Mouse (Mus musculus): Measurements from ENCODE around the gene Iyd. TPM values are rescaled to one million over a fixed set of nuclear protein-coding genes. Genes with fewer than 3 reads are reported as not detected.

The Iyd gene
- polyA plus RNA-seq, 1 experiment from 2014 or later: 24.6 TPM

- WGBS (ENCODE audit: insufficient replicate concordance): 55% methylated on average over 8 of the region's 8 CpGs
- Histone ChIP-seq H3K4me1 (ENCODE audit: control insufficient read depth, low read depth, low read length) (no peaks in the 10 kb centered on the region), H3K9ac (ENCODE audit: low read depth, low read length) (no peak overlapping the region), H3K27me3 (ENCODE audit: control insufficient read depth, insufficient read depth, low read depth, low read length) (no peaks in the 10 kb centered on the region), H3K36me3 (ENCODE audit: control insufficient read depth, insufficient read depth) (no peaks in the 10 kb centered on the region), H3K9me3 (replicated peaks; ENCODE audit: control insufficient read depth, low read length) (no peaks in the 10 kb centered on the region), H3K4me3 (ENCODE audit: low read depth, low read length) (no peak overlapping the region), H3K27ac (ENCODE audit: low read length) (no peak overlapping the region), H3K4me2 (ENCODE audit: low read depth, low read length) (no peak overlapping the region)
- ATAC-seq (ENCODE audit: low read depth): no peak
Observed at GRCm38 (mm10) chr10:3512620-3513305, 27.3 kb upstream of the Iyd start.

DNA sequence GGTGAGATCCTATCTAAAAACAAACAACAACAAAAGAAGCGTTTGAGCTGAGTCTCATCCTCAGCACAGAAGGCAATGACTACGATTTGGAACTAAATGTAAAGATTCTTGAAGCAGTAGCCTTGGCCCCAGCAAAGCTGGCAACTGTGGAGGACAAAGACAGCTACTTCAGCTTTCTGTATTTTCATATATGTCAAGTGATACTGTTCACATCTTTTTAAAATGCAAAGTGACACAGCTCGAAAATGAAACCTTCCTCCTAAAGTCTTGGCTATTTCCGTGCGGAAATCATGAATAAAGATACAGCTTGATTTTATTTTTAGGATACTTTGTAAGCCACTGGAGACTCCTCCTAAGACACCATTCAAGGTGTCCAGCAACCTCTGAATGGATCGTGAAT lies 26.1 kb upstream of the Iyd start:
- Histone ChIP-seq H3K36me3 (ENCODE audit: control insufficient read depth, insufficient read depth) (no peaks in the 10 kb centered on the region), H3K27ac (ENCODE audit: low read length) (no peak overlapping the region), H3K4me2 (ENCODE audit: low read depth, low read length) (no peak overlapping the region), H3K4me3 (ENCODE audit: low read depth, low read length) (no peak overlapping the region), H3K9me3 (replicated peaks; ENCODE audit: control insufficient read depth, low read length) (no peaks in the 10 kb centered on the region), H3K27me3 (ENCODE audit: control insufficient read depth, insufficient read depth, low read depth, low read length) (no peaks in the 10 kb centered on the region), H3K4me1 (ENCODE audit: control insufficient read depth, low read depth, low read length) (no peaks in the 10 kb centered on the region), H3K9ac (ENCODE audit: low read depth, low read length) (no peak overlapping the region)
- no peak for ATAC-seq (ENCODE audit: low read depth)
- 54% methylated on average over 6 of the region's 6 CpGs for WGBS (ENCODE audit: insufficient replicate concordance)

GRCm38 (mm10) chr10:3514634-3515033 lies 25.4 kb upstream of the Iyd start:
- no peak overlapping the region for H3K27ac ChIP-seq (ENCODE audit: low read length)
- no peak for ATAC-seq (ENCODE audit: low read depth)
- H3K4me3 ChIP-seq (ENCODE audit: low read depth, low read length): no peak overlapping the region
- no peaks in the 10 kb centered on the region for H3K27me3 ChIP-seq (ENCODE audit: control insufficient read depth, insufficient read depth, low read depth, low read length)
- no peak overlapping the region for H3K9ac ChIP-seq (ENCODE audit: low read depth, low read length)
- H3K4me1 ChIP-seq (ENCODE audit: control insufficient read depth, low read depth, low read length): no peaks in the 10 kb centered on the region
- H3K4me2 ChIP-seq (ENCODE audit: low read depth, low read length): no peak overlapping the region
- 58% methylated on average over 1 of the region's 1 CpGs for WGBS (ENCODE audit: insufficient replicate concordance)
- no peaks in the 10 kb centered on the region for H3K9me3 ChIP-seq (replicated peaks; ENCODE audit: control insufficient read depth, low read length)
- no peaks in the 10 kb centered on the region for H3K36me3 ChIP-seq (ENCODE audit: control insufficient read depth, insufficient read depth)

- ATAC-seq (ENCODE audit: low read depth): no peak
- Histone ChIP-seq H3K9ac (ENCODE audit: low read depth, low read length) (no peak overlapping the region), H3K4me3 (ENCODE audit: low read depth, low read length) (no peak overlapping the region)
Observed at GRCm38 (mm10) chr10:3516442-3516841, 23.6 kb upstream of the Iyd start.

GRCm38 (mm10) chr10:3523044-3523793 lies 16.8 kb upstream of the Iyd start:
- Histone ChIP-seq H3K4me2 (ENCODE audit: low read depth, low read length) (no peak overlapping the region), H3K9me3 (replicated peaks; ENCODE audit: control insufficient read depth, low read length) (no peaks in the 10 kb centered on the region), H3K36me3 (ENCODE audit: control insufficient read depth, insufficient read depth) (no peaks in the 10 kb centered on the region), H3K27me3 (ENCODE audit: control insufficient read depth, insufficient read depth, low read depth, low read length) (no peaks in the 10 kb centered on the region), H3K4me1 (ENCODE audit: control insufficient read depth, low read depth, low read length) (no peaks in the 10 kb centered on the region), H3K27ac (ENCODE audit: low read length) (no peak overlapping the region), H3K4me3 (ENCODE audit: low read depth, low read length) (no peak overlapping the region), H3K9ac (ENCODE audit: low read depth, low read length) (no peak overlapping the region)
- 50% methylated on average over 6 of the region's 6 CpGs for WGBS (ENCODE audit: insufficient replicate concordance)
- 0 out of 2 replicates have a peak, but pooled peaks have one; percentile 11 for ATAC-seq (ENCODE audit: low read depth)

More at GRCm38 (mm10) chr10:3516442-3516841, 23.6 kb upstream of the Iyd start:
- H3K36me3 ChIP-seq (ENCODE audit: control insufficient read depth, insufficient read depth): no peaks in the 10 kb centered on the region
- H3K27ac ChIP-seq (ENCODE audit: low read length): no peak overlapping the region
- no peaks in the 10 kb centered on the region for H3K9me3 ChIP-seq (replicated peaks; ENCODE audit: control insufficient read depth, low read length)
- no peaks in the 10 kb centered on the region for H3K27me3 ChIP-seq (ENCODE audit: control insufficient read depth, insufficient read depth, low read depth, low read length)
- no peak overlapping the region for H3K4me2 ChIP-seq (ENCODE audit: low read depth, low read length)
- 28% methylated on average over 6 of the region's 6 CpGs for WGBS (ENCODE audit: insufficient replicate concordance)
- H3K4me1 ChIP-seq (ENCODE audit: control insufficient read depth, low read depth, low read length): no peaks in the 10 kb centered on the region

DNA sequence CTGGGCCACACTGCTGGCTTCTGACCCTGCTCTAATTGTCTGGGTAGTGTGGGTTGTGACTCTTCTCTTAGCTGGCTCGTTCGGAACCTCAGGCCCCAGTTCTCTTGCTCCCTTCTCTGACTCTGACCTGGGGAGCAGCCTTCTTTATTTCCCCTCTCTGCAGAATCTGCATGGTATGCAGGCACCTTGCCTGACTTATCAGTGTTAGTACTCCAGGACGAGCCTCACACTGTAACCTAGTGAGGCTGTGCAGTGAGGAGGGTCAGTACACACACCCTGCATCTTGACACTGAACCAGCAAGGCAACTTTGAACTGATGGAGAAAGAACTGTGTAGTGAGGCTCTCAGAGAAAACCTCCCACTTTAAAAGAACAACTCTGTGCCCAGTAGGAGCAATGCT lies 15.5 kb upstream of the Iyd start:
- H3K4me3 ChIP-seq (ENCODE audit: low read depth, low read length): no peak overlapping the region
- no peak overlapping the region for H3K9ac ChIP-seq (ENCODE audit: low read depth, low read length)
- no peak for ATAC-seq (ENCODE audit: low read depth)
- no peak overlapping the region for H3K27ac ChIP-seq (ENCODE audit: low read length)
- no peak overlapping the region for H3K4me2 ChIP-seq (ENCODE audit: low read depth, low read length)
- no peaks in the 10 kb centered on the region for H3K4me1 ChIP-seq (ENCODE audit: control insufficient read depth, low read depth, low read length)
- WGBS (ENCODE audit: insufficient replicate concordance): 46% methylated on average over 3 of the region's 3 CpGs
- H3K36me3 ChIP-seq (ENCODE audit: control insufficient read depth, insufficient read depth): no peaks in the 10 kb centered on the region
- no peaks in the 10 kb centered on the region for H3K9me3 ChIP-seq (replicated peaks; ENCODE audit: control insufficient read depth, low read length)
- no peaks in the 10 kb centered on the region for H3K27me3 ChIP-seq (ENCODE audit: control insufficient read depth, insufficient read depth, low read depth, low read length)

DNA sequence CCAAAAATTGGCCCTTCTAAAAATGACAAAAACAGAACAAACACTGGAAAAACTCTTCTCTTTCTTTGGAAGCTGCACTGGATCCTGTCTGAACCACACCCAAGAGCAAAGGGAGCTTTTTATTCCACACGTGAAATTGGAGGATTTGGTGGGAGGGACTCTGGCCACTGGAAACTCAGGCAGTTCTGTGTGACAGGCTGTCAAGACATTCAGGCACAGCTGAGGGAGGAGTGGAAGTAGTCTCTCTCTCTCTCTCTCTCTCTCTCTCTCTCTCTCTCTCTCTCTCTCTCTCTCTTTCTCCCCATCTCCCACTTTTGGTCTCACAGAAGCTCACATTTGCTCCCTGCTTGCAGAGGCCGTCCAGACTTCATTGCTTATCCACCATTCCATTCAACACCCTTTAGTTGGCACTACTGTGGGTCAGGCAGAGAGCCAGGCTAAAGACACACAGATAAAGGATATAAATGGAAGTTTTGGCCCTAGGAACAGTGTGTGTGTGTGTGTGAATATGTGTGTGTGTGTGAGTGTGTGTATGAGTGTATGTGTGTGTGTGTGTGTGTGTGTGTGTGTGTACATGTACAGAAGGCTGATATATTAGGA lies 14.5 kb upstream of the Iyd start:
- Histone ChIP-seq H3K36me3 (ENCODE audit: control insufficient read depth, insufficient read depth) (no peaks in the 10 kb centered on the region), H3K4me1 (ENCODE audit: control insufficient read depth, low read depth, low read length) (no peaks in the 10 kb centered on the region), H3K4me2 (ENCODE audit: low read depth, low read length) (no peak overlapping the region), H3K9ac (ENCODE audit: low read depth, low read length) (no peak overlapping the region), H3K4me3 (ENCODE audit: low read depth, low read length) (no peak overlapping the region), H3K9me3 (replicated peaks; ENCODE audit: control insufficient read depth, low read length) (no peaks in the 10 kb centered on the region), H3K27ac (ENCODE audit: low read length) (no peak overlapping the region), H3K27me3 (ENCODE audit: control insufficient read depth, insufficient read depth, low read depth, low read length) (no peaks in the 10 kb centered on the region)
- no peak for ATAC-seq (ENCODE audit: low read depth)
- WGBS (ENCODE audit: insufficient replicate concordance): 39% methylated on average over 2 of the region's 2 CpGs

DNA sequence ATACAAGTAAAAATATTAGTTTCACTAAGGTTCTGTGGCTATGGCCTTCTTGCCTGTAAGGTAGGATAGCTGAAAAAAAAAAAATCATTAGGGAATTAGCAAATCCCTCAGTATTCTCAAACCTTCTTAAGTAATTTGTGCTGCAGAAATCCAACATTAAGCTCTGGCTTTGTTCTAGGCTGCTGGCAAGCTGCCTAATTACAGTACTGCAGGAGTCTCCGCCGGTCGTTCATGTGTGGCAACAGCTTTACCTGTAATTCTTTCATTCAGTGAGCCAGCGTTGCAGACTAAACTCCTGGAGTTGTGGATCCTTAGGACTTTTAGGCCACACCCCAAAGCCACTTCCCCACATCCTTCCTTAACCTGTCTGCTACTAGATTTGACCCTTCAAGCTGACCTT lies 10.2 kb upstream of the Iyd start:
- no peak overlapping the region for H3K27ac ChIP-seq (ENCODE audit: low read length)
- H3K4me3 ChIP-seq (ENCODE audit: low read depth, low read length): no peak overlapping the region
- no peak overlapping the region for H3K9ac ChIP-seq (ENCODE audit: low read depth, low read length)
- no peaks in the 10 kb centered on the region for H3K27me3 ChIP-seq (ENCODE audit: control insufficient read depth, insufficient read depth, low read depth, low read length)
- no peak overlapping the region for H3K4me2 ChIP-seq (ENCODE audit: low read depth, low read length)
- 61% methylated on average over 4 of the region's 4 CpGs for WGBS (ENCODE audit: insufficient replicate concordance)
- H3K9me3 ChIP-seq (replicated peaks; ENCODE audit: control insufficient read depth, low read length): no peaks in the 10 kb centered on the region
- H3K4me1 ChIP-seq (ENCODE audit: control insufficient read depth, low read depth, low read length): no peaks in the 10 kb centered on the region
- no peak for ATAC-seq (ENCODE audit: low read depth)
- H3K36me3 ChIP-seq (ENCODE audit: control insufficient read depth, insufficient read depth): no peaks in the 10 kb centered on the region

GRCm38 (mm10) chr10:3530661-3531060 lies 9.4 kb upstream of the Iyd start:
- Histone ChIP-seq H3K27me3 (ENCODE audit: control insufficient read depth, insufficient read depth, low read depth, low read length) (no peaks in the 10 kb centered on the region), H3K27ac (ENCODE audit: low read length) (no peak overlapping the region), H3K4me3 (ENCODE audit: low read depth, low read length) (no peak overlapping the region), H3K4me2 (ENCODE audit: low read depth, low read length) (no peak overlapping the region), H3K36me3 (ENCODE audit: control insufficient read depth, insufficient read depth) (no peaks in the 10 kb centered on the region), H3K9ac (ENCODE audit: low read depth, low read length) (no peak overlapping the region), H3K9me3 (replicated peaks; ENCODE audit: control insufficient read depth, low read length) (no peaks in the 10 kb centered on the region), H3K4me1 (ENCODE audit: control insufficient read depth, low read depth, low read length) (no peaks in the 10 kb centered on the region)
- WGBS (ENCODE audit: insufficient replicate concordance): 58% methylated on average over 4 of the region's 4 CpGs
- no peak for ATAC-seq (ENCODE audit: low read depth)
